Mouse (Mus musculus): Measurements from ENCODE around the gene Cog3. TPM values are rescaled to one million over a fixed set of nuclear protein-coding genes. Genes with fewer than 3 reads are reported as not detected.

Gene Cog3
- polyA plus RNA-seq, 1 experiment from 2014 or later = 26.0 TPM

DNA sequence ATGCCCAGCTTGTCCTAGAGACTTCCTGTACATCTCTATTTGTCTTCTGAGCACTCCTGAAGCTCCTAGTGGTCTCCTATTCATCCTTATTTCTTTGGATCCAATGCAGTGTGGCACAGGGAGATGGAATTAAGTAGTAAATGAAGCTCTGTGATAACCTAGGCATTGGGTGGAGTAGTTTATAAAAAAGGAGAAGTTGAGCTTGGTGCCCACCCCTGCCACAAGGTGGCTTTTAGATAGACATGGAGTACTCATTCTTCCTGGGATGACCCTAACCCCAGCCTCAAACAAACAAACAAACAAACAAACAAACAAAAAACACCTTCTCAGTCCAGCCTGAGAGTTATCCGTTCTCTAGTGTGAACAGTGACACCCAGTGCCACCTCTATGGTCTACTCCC lies 56.4 kb downstream of the Cog3 start:
- Histone ChIP-seq H3K27me3 (no peaks in the 10 kb centered on the region), H3K4me1 (replicated peaks) (no peaks in the 10 kb centered on the region), H3K4me3 (replicated peaks) (no peak overlapping the region), H3K9me3 (no peaks in the 10 kb centered on the region), H3K9ac (replicated peaks) (no peak overlapping the region), H3K36me3 (peaks cover 17% of the 10 kb centered on the region), H3K4me2 (no peak overlapping the region), H3K27ac (no peak overlapping the region)
- ATAC-seq (ENCODE audit: insufficient number of reproducible peaks, insufficient read depth, low FRiP score, low TSS enrichment, low read depth) = no peak
- WGBS = 78% methylated on average over 1 of the region's 1 CpGs

DNA sequence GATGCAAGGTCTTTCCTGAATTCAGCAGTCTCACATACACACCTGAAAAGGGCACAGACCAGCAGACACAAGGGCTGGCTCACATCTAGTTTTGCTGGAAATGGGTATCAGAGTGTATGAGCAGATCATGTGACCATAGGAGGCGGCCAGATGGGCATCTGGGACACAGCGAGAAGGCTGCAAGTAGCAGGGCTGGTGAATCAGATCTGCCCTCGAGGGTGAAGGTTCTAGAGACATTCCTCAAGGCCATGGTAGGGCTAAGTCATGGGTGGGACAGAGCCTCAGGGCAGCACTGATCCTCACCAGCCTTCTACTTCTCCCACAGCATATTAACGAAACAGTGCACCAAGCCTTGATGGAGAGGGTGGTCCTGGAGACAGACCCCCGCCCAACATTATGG lies 58.2 kb downstream of the Cog3 start:
- Histone ChIP-seq H3K36me3 (peaks cover 2% of the 10 kb centered on the region), H3K4me1 (replicated peaks) (no peaks in the 10 kb centered on the region), H3K9me3 (no peaks in the 10 kb centered on the region), H3K27me3 (no peaks in the 10 kb centered on the region), H3K4me3 (replicated peaks) (no peak overlapping the region), H3K9ac (replicated peaks) (no peak overlapping the region), H3K4me2 (no peak overlapping the region), H3K27ac (no peak overlapping the region)
- ATAC-seq (ENCODE audit: insufficient number of reproducible peaks, insufficient read depth, low FRiP score, low TSS enrichment, low read depth) = no peak
- 81% methylated on average over 5 of the region's 5 CpGs for WGBS

DNA sequence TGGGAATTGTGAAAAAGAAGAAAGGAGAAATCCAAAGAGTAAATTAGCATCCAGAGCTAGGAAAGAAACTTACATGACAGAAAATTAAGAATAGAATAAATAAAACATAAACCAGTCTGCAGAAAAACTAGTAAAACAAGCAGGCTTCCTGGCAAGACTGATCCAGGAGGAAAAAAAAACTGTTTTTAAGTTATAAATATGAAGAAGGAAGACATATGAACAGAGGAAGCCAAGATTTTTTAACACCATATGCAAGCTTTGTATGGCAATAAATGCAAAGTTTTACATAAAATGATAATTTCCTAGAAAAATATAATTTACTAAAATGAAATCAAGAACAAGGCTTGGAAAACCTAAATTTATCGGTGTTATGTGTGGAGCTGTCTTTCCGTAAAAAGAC lies 63.9 kb downstream of the Cog3 start:
- Histone ChIP-seq H3K9me3 (no peaks in the 10 kb centered on the region), H3K4me1 (replicated peaks) (no peaks in the 10 kb centered on the region), H3K27ac (no peak overlapping the region), H3K27me3 (no peaks in the 10 kb centered on the region), H3K4me2 (no peak overlapping the region), H3K4me3 (replicated peaks) (no peak overlapping the region), H3K36me3 (no peaks in the 10 kb centered on the region), H3K9ac (replicated peaks) (no peak overlapping the region)
- no peak for ATAC-seq (ENCODE audit: insufficient number of reproducible peaks, insufficient read depth, low FRiP score, low TSS enrichment, low read depth)
- WGBS = 93% methylated on average over 2 of the region's 2 CpGs

DNA sequence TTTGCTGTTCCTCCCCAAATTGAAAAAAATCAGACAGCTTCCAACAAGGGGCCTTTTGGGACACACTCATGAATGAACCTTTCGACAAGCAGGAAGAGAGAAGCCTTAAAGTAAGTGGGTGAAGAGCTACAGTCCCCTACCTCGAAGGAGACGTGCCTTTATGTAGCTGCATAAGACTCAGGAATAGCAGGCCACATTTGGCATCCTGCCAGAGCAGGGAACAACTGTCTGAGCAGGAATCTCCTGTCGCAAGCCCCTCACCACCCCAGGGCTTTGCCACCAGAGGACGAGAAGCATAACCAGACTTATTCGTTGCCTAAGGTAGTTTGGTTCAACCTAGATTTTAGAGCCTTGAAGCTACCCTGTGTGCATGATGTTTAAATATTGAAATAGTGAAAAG lies 78.0 kb downstream of the Cog3 start:
- Histone ChIP-seq H3K4me3 (replicated peaks) (no peak overlapping the region), H3K9me3 (no peaks in the 10 kb centered on the region), H3K27ac (no peak overlapping the region), H3K36me3 (no peaks in the 10 kb centered on the region), H3K4me2 (no peak overlapping the region), H3K9ac (replicated peaks) (no peak overlapping the region), H3K27me3 (no peaks in the 10 kb centered on the region), H3K4me1 (replicated peaks) (no peaks in the 10 kb centered on the region)
- 59% methylated on average over 6 of the region's 6 CpGs for WGBS
- no peak for ATAC-seq (ENCODE audit: insufficient number of reproducible peaks, insufficient read depth, low FRiP score, low TSS enrichment, low read depth)

DNA sequence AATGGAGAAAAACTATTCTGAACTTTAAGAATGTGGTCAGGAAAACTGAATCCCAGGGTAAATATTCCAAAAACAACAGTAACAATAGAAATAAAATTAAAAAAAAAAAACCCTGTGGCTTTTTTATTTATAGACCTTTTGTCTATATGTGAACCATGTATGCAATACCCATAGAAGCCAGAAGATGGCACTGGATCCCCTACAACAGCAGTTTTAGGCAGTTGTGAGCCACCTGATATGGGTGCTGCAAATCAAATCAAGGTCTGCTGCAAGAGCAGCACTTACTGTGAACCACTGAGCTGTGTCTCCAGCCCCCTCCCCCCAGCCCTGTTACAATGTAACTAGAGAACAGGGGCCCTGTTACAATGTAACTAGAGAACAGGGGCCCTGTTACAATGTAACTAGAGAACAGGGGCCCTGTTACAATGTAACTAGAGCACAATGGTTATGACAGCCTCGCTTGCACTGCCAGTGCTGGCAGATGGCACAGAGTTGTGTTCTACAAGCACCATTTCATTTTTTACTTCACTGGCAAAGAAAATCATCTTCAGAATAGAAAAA lies 85.2 kb downstream of the Cog3 start:
- no peaks in the 10 kb centered on the region for H3K36me3 ChIP-seq
- no peak for ATAC-seq (ENCODE audit: insufficient number of reproducible peaks, insufficient read depth, low FRiP score, low TSS enrichment, low read depth)
- WGBS = 70% methylated on average over 1 of the region's 1 CpGs
- no peak overlapping the region for H3K27ac ChIP-seq
- H3K27me3 ChIP-seq = no peaks in the 10 kb centered on the region
- H3K9ac ChIP-seq (replicated peaks) = no peak overlapping the region
- H3K4me3 ChIP-seq (replicated peaks) = no peak overlapping the region
- H3K4me2 ChIP-seq = no peak overlapping the region
- H3K9me3 ChIP-seq = no peaks in the 10 kb centered on the region
- H3K4me1 ChIP-seq (replicated peaks) = no peaks in the 10 kb centered on the region

DNA sequence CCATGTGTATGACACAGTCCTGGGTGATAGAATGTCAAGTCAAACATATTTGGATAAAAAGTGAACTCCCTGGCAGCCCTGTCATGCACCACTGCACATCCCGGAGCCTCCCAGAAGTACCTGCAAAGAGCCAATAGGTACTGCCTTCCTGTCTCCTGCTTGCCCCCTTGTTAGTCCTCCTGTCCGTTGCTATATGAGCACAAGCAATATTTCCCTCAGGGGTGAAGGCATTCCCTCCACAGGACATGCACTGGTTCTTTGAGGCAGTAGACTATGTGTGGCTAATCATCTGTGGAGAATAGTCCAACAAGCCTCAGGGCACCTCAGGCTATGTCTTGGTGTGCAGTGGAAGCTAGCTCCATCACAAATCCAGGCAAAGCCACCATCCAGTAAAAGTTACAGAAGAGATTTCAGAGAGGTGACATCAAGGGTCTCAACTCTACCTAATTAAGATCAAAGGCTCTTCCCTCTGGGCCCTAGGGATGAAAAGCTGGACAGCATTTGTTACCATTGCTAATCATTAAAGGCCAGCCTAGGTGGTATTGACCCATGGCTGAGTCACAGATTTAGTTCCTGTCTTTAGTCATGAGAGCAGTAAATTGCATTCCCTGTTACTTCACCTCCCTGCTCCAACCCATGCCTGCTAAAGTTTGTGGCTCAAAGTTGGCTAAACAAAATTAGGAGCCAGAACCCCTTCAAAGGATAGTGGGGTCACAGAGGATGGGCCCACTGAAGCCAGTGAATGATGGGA lies 88.7 kb downstream of the Cog3 start:
- no peak for ATAC-seq (ENCODE audit: insufficient number of reproducible peaks, insufficient read depth, low FRiP score, low TSS enrichment, low read depth)
- Histone ChIP-seq H3K9ac (replicated peaks) (no peak overlapping the region), H3K36me3 (no peaks in the 10 kb centered on the region), H3K27me3 (no peaks in the 10 kb centered on the region), H3K9me3 (no peaks in the 10 kb centered on the region), H3K4me1 (replicated peaks) (no peaks in the 10 kb centered on the region), H3K27ac (no peak overlapping the region), H3K4me3 (replicated peaks) (no peak overlapping the region), H3K4me2 (no peak overlapping the region)
- 76% methylated on average over 2 of the region's 2 CpGs for WGBS

DNA sequence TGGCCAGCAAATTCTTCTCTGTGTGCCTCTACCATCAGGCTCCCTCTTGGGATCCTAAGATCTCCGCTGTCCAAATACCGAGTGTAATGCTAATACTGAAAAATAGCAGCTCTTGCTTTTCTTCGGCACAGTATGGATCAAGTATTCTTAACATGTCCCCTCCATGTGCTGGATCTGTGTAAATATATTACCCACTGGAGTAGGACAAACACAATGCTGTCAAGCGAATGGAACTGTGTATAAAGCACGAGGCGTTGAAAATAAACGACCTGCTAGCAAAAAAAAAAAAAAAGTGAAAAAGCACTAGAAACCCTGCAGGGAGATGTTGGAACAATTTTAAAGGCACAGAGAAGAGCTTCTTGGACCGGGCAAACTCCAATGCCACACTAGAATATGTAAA lies 92.8 kb downstream of the Cog3 start:
- no peak overlapping the region for H3K27ac ChIP-seq
- no peaks in the 10 kb centered on the region for H3K4me1 ChIP-seq (replicated peaks)
- no peak overlapping the region for H3K4me2 ChIP-seq
- no peak overlapping the region for H3K9ac ChIP-seq (replicated peaks)
- H3K4me3 ChIP-seq (replicated peaks) = no peak overlapping the region
- H3K9me3 ChIP-seq = no peaks in the 10 kb centered on the region
- no peaks in the 10 kb centered on the region for H3K36me3 ChIP-seq
- no peaks in the 10 kb centered on the region for H3K27me3 ChIP-seq
- no peak for ATAC-seq (ENCODE audit: insufficient number of reproducible peaks, insufficient read depth, low FRiP score, low TSS enrichment, low read depth)
- WGBS = 71% methylated on average over 8 of the region's 8 CpGs

DNA sequence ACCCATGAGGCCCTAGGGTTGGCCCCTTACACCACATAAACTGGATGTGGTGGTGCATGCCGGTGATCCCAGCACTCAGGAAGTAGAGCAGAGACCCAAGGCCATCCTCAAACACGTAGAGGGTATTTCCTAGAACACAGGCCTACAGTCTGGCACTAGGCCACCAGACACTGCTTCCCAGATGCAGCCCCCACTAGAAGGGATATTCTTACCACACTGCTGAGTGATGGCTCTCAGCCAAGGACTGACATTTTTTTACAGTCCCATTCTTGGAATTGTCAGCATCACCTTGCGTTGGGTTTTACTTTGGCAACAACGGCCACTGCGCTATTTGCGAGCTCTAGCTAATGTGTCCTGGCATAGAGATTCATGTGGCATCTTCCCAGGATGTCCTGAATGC lies 93.4 kb downstream of the Cog3 start:
- Histone ChIP-seq H3K36me3 (no peaks in the 10 kb centered on the region), H3K4me3 (replicated peaks) (no peak overlapping the region), H3K9ac (replicated peaks) (no peak overlapping the region), H3K4me1 (replicated peaks) (no peaks in the 10 kb centered on the region), H3K27me3 (no peaks in the 10 kb centered on the region), H3K27ac (no peak overlapping the region), H3K4me2 (no peak overlapping the region), H3K9me3 (no peaks in the 10 kb centered on the region)
- WGBS = 83% methylated on average over 6 of the region's 6 CpGs
- ATAC-seq (ENCODE audit: insufficient number of reproducible peaks, insufficient read depth, low FRiP score, low TSS enrichment, low read depth) = no peak

Other genes with a start within 250 kb of the Cog3 start
- gene Spert, start 161.4 kb downstream of the Cog3 start, polyA plus RNA-seq (2016; fragmentation: Nextera tagmentation; extraction: Ambion mirVana) = not detected in 2 replicates
- not detected in 2 replicates for gene Erich6b, start 112.3 kb downstream of the Cog3 start, polyA plus RNA-seq (2016; fragmentation: Nextera tagmentation; extraction: Ambion mirVana)
- gene Slc25a30, start 32.5 kb upstream of the Cog3 start, polyA plus RNA-seq (2016; fragmentation: Nextera tagmentation; extraction: Ambion mirVana) = 4.6 and 4.7 TPM in 2 replicates
- 994 and 1,047 TPM in 2 replicates for gene Tpt1, start 90.6 kb upstream of the Cog3 start, polyA plus RNA-seq (2016; fragmentation: Nextera tagmentation; extraction: Ambion mirVana)
- 1.1 and 1.2 TPM in 2 replicates for gene Kctd4, start 200.5 kb upstream of the Cog3 start, polyA plus RNA-seq (2016; fragmentation: Nextera tagmentation; extraction: Ambion mirVana)

Data from limb, embryonic 12.5 days (tissue).